Mouse (Mus musculus): Measurements from ENCODE around the gene Pgm5. TPM values are rescaled to one million over a fixed set of nuclear protein-coding genes. Genes with fewer than 3 reads are reported as not detected.

The Pgm5 gene
- polyA plus RNA-seq, 2 experiments: 0.08 to 0.28 TPM

DNA sequence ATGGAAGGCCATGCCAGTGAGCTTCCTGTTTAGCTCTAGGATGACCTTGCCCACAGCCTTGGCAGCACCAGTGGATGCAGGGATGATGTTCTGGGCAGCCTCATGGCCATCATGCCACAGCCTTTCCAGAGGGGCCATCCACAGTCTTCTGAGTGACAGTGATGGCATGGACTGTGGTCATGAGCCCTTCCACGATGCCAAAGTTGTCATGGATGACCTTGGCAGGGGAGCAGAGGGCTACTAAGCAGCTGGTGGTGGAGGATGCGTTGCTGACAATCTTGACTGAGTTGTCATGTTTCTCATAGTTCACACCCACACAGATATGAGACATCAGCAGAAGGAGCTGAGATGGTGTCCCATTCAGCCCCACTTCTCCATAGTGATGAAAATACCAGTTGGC, 169.0 kb downstream of the Pgm5 start:
- Histone ChIP-seq H3K36me3 (replicated peaks; ENCODE audit: control insufficient read depth, insufficient read depth, low read depth) (no peaks in the 10 kb centered on the region), H3K4me2 (ENCODE audit: low read depth) (no peak overlapping the region), H3K4me3 (ENCODE audit: insufficient read depth in 1 of 2, low read depth in 2 of 2, low read length in 2 of 2) (no peak overlapping the region), H3K27me3 (ENCODE audit: control insufficient read depth, insufficient read depth, low read length) (no peaks in the 10 kb centered on the region), H3K4me1 (replicated peaks; ENCODE audit: control insufficient read depth in 2 of 2, insufficient read depth in 2 of 2, low read length in 1 of 2) (no peaks in the 10 kb centered on the region), H3K9me3 (ENCODE audit: control insufficient read depth, low read length) (no peaks in the 10 kb centered on the region), H3K27ac (no peak overlapping the region), H3K9ac (replicated peaks) (no peak overlapping the region)
- whole genome bisulfite sequencing (ENCODE audit: insufficient replicate concordance): 56% methylated on average over 2 of the region's 2 CpGs
- DNase-seq (ENCODE audit: low read depth in 3 of 3, low spot score in 3 of 3): no peak
- TF ChIP-seq EP300 (IDR thresholded peaks at IDR 0.05; ENCODE audit: low read depth): no peak
- TF ChIP-seq CTCF (IDR thresholded peaks at IDR 0.05; ENCODE audit: low read depth): no peak
- no peak for ATAC-seq (ENCODE audit: insufficient read depth)

DNA sequence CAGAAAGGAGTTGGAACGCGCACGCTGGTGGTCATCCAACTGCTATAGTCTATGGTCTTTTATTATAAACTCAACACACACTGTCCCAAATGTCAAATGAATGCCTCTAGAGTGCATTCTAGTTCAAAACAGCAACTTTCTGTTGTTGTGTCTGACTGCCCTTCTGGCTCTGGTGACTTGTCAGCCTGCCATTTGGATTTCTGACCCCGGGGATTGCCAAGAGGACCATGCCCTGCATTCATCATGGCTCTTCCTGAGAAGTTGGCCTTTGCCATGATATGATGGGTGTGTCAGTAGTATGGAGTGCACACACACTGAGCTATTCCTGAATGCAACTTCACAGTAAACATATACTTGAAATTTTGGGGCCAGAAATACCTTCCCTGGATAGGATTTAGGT, 172.1 kb downstream of the Pgm5 start:
- Histone ChIP-seq H3K36me3 (replicated peaks; ENCODE audit: control insufficient read depth, insufficient read depth, low read depth) (no peaks in the 10 kb centered on the region), H3K4me1 (replicated peaks; ENCODE audit: control insufficient read depth in 2 of 2, insufficient read depth in 2 of 2, low read length in 1 of 2) (no peaks in the 10 kb centered on the region), H3K27me3 (ENCODE audit: control insufficient read depth, insufficient read depth, low read length) (no peaks in the 10 kb centered on the region), H3K4me3 (ENCODE audit: insufficient read depth in 1 of 2, low read depth in 2 of 2, low read length in 2 of 2) (no peak overlapping the region), H3K9ac (replicated peaks) (no peak overlapping the region), H3K4me2 (ENCODE audit: low read depth) (no peak overlapping the region), H3K9me3 (ENCODE audit: control insufficient read depth, low read length) (no peaks in the 10 kb centered on the region), H3K27ac (no peak overlapping the region)
- TF ChIP-seq EP300 (IDR thresholded peaks at IDR 0.05; ENCODE audit: low read depth): no peak
- DNase-seq (ENCODE audit: low read depth in 3 of 3, low spot score in 3 of 3): no peak
- ATAC-seq (ENCODE audit: insufficient read depth): no peak
- WGBS (ENCODE audit: insufficient replicate concordance): 81% methylated on average over 4 of the region's 4 CpGs

- Histone ChIP-seq H3K27ac (no peak overlapping the region), H3K36me3 (replicated peaks; ENCODE audit: control insufficient read depth, insufficient read depth, low read depth) (no peaks in the 10 kb centered on the region), H3K9me3 (ENCODE audit: control insufficient read depth, low read length) (no peaks in the 10 kb centered on the region), H3K9ac (replicated peaks) (no peak overlapping the region), H3K4me2 (ENCODE audit: low read depth) (no peak overlapping the region), H3K4me3 (ENCODE audit: insufficient read depth in 1 of 2, low read depth in 2 of 2, low read length in 2 of 2) (no peak overlapping the region), H3K4me1 (replicated peaks; ENCODE audit: control insufficient read depth in 2 of 2, insufficient read depth in 2 of 2, low read length in 1 of 2) (no peaks in the 10 kb centered on the region), H3K27me3 (ENCODE audit: control insufficient read depth, insufficient read depth, low read length) (no peaks in the 10 kb centered on the region)
- 50% methylated on average over 6 of the region's 6 CpGs for WGBS (ENCODE audit: insufficient replicate concordance)
- TF ChIP-seq CTCF (IDR thresholded peaks at IDR 0.05; ENCODE audit: low read depth) (no peak), EP300 (IDR thresholded peaks at IDR 0.05; ENCODE audit: low read depth) (no peak)
- DNase-seq (ENCODE audit: low read depth in 3 of 3, low spot score in 3 of 3) (no peak), ATAC-seq (ENCODE audit: insufficient read depth) (no peak)
These were observed 173.3 kb downstream of the Pgm5 start for GRCm38 (mm10) chr19:24688327-24688726.

DNA sequence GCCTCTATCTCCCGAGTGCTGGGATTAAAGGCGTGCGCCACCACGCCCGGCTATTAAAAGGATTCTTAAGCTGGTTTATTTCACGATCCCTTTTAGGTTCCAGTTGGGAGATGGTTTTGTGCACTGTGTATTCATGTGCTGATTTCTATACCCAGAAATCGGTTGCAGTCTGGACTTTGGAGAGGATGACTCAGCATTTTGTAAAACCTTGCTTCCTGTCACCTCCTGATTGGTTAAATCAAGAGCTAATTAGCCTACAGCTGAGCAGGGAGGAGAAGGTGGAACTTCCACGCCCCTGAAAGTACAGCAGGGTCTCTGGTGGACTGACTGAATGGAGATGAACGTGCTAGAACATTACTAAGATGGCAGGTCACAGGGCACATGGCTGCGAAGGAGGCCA, 175.2 kb downstream of the Pgm5 start:
- Histone ChIP-seq H3K4me3 (ENCODE audit: insufficient read depth in 1 of 2, low read depth in 2 of 2, low read length in 2 of 2) (no peak overlapping the region), H3K36me3 (replicated peaks; ENCODE audit: control insufficient read depth, insufficient read depth, low read depth) (no peaks in the 10 kb centered on the region), H3K4me1 (replicated peaks; ENCODE audit: control insufficient read depth in 2 of 2, insufficient read depth in 2 of 2, low read length in 1 of 2) (no peaks in the 10 kb centered on the region), H3K27me3 (ENCODE audit: control insufficient read depth, insufficient read depth, low read length) (no peaks in the 10 kb centered on the region), H3K9ac (replicated peaks) (no peak overlapping the region), H3K4me2 (ENCODE audit: low read depth) (no peak overlapping the region), H3K27ac (no peak overlapping the region), H3K9me3 (ENCODE audit: control insufficient read depth, low read length) (no peaks in the 10 kb centered on the region)
- WGBS (ENCODE audit: insufficient replicate concordance): 68% methylated on average over 10 of the region's 10 CpGs
- ATAC-seq (ENCODE audit: insufficient read depth) (no peak), DNase-seq (ENCODE audit: low read depth in 3 of 3, low spot score in 3 of 3) (no peak)
- TF ChIP-seq EP300 (IDR thresholded peaks at IDR 0.05; ENCODE audit: low read depth): no peak
- no peak for TF ChIP-seq CTCF (IDR thresholded peaks at IDR 0.05; ENCODE audit: low read depth)

DNA sequence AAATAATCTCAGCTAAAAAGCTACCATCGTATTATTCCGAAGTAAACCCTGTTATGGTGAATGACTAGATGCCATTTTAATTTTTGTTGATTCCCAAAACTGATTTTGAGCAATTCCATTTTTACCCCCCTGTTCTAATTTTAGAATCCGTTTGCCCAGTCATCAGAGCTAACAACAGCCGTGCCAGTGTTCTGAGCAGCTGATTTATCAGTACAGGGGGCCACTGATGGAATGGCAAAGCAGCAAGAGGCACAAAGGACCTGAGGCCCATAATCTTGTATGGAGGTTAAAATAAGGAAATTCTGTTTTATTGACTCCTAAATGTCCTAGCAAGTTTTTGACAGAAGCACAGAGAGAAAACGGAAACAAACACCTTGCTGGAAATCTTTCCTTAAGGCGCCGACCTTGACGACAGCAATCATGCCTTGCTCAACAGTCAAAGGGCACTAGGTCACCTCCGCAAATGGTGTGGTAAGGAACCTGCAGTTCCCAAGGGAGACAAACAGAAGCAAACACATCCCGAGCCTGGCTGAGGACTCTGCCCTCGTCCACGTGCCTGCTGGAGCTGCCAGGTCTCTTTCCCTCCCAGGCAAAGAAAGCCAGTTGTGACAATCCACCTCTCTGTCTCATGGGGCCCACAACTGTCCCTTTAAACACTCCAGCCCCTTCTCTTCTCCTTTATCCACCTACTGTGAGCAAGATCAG, 178.5 kb downstream of the Pgm5 start:
- H3K27me3 ChIP-seq (ENCODE audit: control insufficient read depth, insufficient read depth, low read length): no peaks in the 10 kb centered on the region
- no peak overlapping the region for H3K27ac ChIP-seq
- H3K9me3 ChIP-seq (ENCODE audit: control insufficient read depth, low read length): no peaks in the 10 kb centered on the region
- no peak overlapping the region for H3K4me2 ChIP-seq (ENCODE audit: low read depth)
- no peak overlapping the region for H3K9ac ChIP-seq (replicated peaks)
- TF ChIP-seq CTCF (IDR thresholded peaks at IDR 0.05; ENCODE audit: low read depth): no peak
- no peak for TF ChIP-seq EP300 (IDR thresholded peaks at IDR 0.05; ENCODE audit: low read depth)
- 49% methylated on average over 12 of the region's 12 CpGs for WGBS (ENCODE audit: insufficient replicate concordance)
- no peak for DNase-seq (ENCODE audit: low read depth in 3 of 3, low spot score in 3 of 3)
- no peak overlapping the region for H3K4me3 ChIP-seq (ENCODE audit: insufficient read depth in 1 of 2, low read depth in 2 of 2, low read length in 2 of 2)
- H3K4me1 ChIP-seq (replicated peaks; ENCODE audit: control insufficient read depth in 2 of 2, insufficient read depth in 2 of 2, low read length in 1 of 2): no peaks in the 10 kb centered on the region
- no peaks in the 10 kb centered on the region for H3K36me3 ChIP-seq (replicated peaks; ENCODE audit: control insufficient read depth, insufficient read depth, low read depth)
- ATAC-seq (ENCODE audit: insufficient read depth): no peak
